Comparison of ENCODE assay signal across 16 mouse cellular contexts in the genomic region with DNA sequence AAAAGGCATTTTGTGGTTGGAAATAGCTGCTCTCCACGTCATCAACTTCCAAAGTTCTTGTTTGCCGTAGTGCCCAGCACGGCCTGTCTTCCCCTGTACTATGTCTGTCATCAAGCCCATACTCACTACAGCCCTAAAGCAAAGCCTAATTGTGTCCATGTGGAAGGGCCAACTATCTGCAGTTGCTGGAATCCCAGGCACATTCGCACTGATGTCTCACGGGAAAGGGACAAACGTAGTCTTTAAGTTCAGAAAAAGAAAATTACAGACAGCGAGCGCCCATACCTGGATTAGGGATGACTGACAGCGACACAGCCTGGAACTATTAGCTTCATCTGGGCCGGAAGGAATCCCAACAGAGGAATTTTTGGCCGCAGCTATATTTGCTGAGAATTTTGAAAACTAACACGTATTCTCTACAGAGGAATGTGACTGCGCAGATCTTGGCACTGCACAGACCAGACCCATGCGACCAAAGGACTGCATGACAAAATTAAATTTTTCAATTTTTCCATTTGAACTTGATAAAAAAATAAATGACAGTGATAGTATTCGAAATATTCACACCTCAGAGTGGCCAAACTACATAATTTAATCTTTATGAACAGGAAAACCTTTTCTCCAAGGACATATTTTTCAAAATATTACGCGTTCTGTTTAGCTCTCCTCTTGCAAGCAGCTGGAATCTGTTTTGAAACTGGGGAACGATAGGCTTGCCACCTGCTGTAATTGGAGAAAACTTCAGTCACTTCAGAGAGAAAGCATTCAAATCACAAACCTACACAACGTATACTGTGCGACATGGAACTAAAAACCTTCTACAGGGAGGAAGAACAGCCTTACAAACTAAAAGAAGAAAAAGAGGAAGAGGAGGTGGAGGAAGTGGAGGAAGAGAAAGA. TPM values are rescaled to one million over a fixed set of nuclear protein-coding genes. Genes with fewer than 3 reads are reported as not detected.
DNase-seq lines count a peak whose midpoint lies in the region; ATAC-seq and TF ChIP-seq lines count a peak whose summit lies in the region.
"Had no signal": no experiment of that assay in that cellular context is flagged by ENCODE, and none has a peak within 500 bp of the region (broad histone marks: within the 10 kb centered on the region; RNA-seq: fewer than 3 reads in every experiment).

No protein-coding gene starts in this region.

- no peak overlapping the region for H3K4me3 ChIP-seq in embryonic facial prominence, embryonic 11.5 days (ENCODE audit: low read depth, low read length)
- no peak overlapping the region for H3K4me3 ChIP-seq in heart, embryonic 11.5 days (ENCODE audit: low read depth, low read length)
- no peak overlapping the region for H3K4me3 ChIP-seq in limb, embryonic 12.5 days (replicated peaks)
- no peak overlapping the region for H3K4me3 ChIP-seq in intestine, postnatal 0 days (ENCODE audit: low read depth, low read length)
- H3K4me3 ChIP-seq: forebrain, embryonic 15.5 days; heart, adult 2 months; liver, embryonic 12.5 days; midbrain, embryonic 15.5 days had no signal

- 39% methylated on average over 20 of the region's 20 CpGs for WGBS in embryonic facial prominence, embryonic 11.5 days
- WGBS in heart, embryonic 11.5 days (ENCODE audit: insufficient replicate concordance) = 62% methylated on average over 20 of the region's 20 CpGs
- 27% methylated on average over 20 of the region's 20 CpGs for WGBS in limb, embryonic 12.5 days
- WGBS in intestine, postnatal 0 days = 85% methylated on average over 20 of the region's 20 CpGs

- H3K4me2 ChIP-seq in embryonic facial prominence, embryonic 11.5 days (ENCODE audit: low read depth, low read length) = no peak overlapping the region
- H3K4me2 ChIP-seq in heart, embryonic 11.5 days = peak overlapping the region; percentile 22; the same call in 1 of the 2 replicates
- peak overlapping the region; percentile 8 for H3K4me2 ChIP-seq in limb, embryonic 12.5 days
- H3K4me2 ChIP-seq in intestine, postnatal 0 days (replicated peaks; ENCODE audit: low read depth) = no peak overlapping the region
- H3K4me2 ChIP-seq: forebrain, embryonic 15.5 days; liver, embryonic 12.5 days; midbrain, embryonic 15.5 days had no signal

- intact Hi-C loops in gastrocnemius, postnatal 36 days (cut with DNase I) = no loop called here

- H3K9me3 ChIP-seq in embryonic facial prominence, embryonic 11.5 days (replicated peaks; ENCODE audit: control insufficient read depth, low read length) = no peaks in the 10 kb centered on the region
- H3K9me3 ChIP-seq in heart, embryonic 11.5 days (replicated peaks; ENCODE audit: control insufficient read depth, low read length) = no peaks in the 10 kb centered on the region
- no peaks in the 10 kb centered on the region for H3K9me3 ChIP-seq in limb, embryonic 12.5 days
- no peaks in the 10 kb centered on the region for H3K9me3 ChIP-seq in intestine, postnatal 0 days (ENCODE audit: control insufficient read depth)
- H3K9me3 ChIP-seq: forebrain, embryonic 15.5 days; liver, embryonic 12.5 days; midbrain, embryonic 15.5 days had no signal

- H3K4me1 ChIP-seq in embryonic facial prominence, embryonic 11.5 days (ENCODE audit: control insufficient read depth, insufficient read depth, low read length) = peaks cover 4% of the 10 kb centered on the region
- H3K4me1 ChIP-seq in heart, embryonic 11.5 days (ENCODE audit: control insufficient read depth, insufficient read depth, low read length) = peaks cover 65% of the 10 kb centered on the region
- H3K4me1 ChIP-seq in limb, embryonic 12.5 days (replicated peaks) = peaks cover 74% of the 10 kb centered on the region
- no peaks in the 10 kb centered on the region for H3K4me1 ChIP-seq in intestine, postnatal 0 days (replicated peaks; ENCODE audit: control insufficient read depth, insufficient read depth, low read length)

- ATAC-seq in embryonic facial prominence, embryonic 11.5 days (replicated peaks; ENCODE audit: insufficient number of reproducible peaks, low FRiP score, low TSS enrichment, low read depth) = peak; percentile 39; the same call in 1 of the 2 replicates
- ATAC-seq in heart, embryonic 11.5 days (replicated peaks; ENCODE audit: insufficient number of reproducible peaks, low FRiP score, low TSS enrichment) = no peak
- ATAC-seq in limb, embryonic 12.5 days (ENCODE audit: insufficient number of reproducible peaks, insufficient read depth, low FRiP score, low TSS enrichment, low read depth) = peak; percentile 33
- no peak for ATAC-seq in intestine, postnatal 0 days
- ATAC-seq: forebrain, embryonic 15.5 days; liver, embryonic 12.5 days; midbrain, embryonic 15.5 days had no signal

- DNase-seq in gastrocnemius, postnatal 25 days = peak; percentile 24
- no peak for DNase-seq in gastrocnemius, postnatal 36 days
- DNase-seq in embryonic facial prominence, embryonic 11.5 days (ENCODE audit: low spot score) = peak; percentile 68
- DNase-seq in thymus, adult 18-20 months = no peak
- no peak for DNase-seq in lung, adult 18-20 months
- DNase-seq: cerebellum, adult 2 months; kidney, postnatal 36 days; layer of hippocampus, postnatal 36 days; lung, postnatal 14 days had no signal

- 0 out of 2 replicates have a peak overlapping the region, but pooled peaks have one; percentile 7 for H3K27ac ChIP-seq in embryonic facial prominence, embryonic 11.5 days (replicated peaks; ENCODE audit: low read depth, low read length)
- H3K27ac ChIP-seq in heart, embryonic 11.5 days (ENCODE audit: low read depth, low read length) = 0 out of 2 replicates have a peak overlapping the region, but pooled peaks have one; percentile 3
- peak overlapping the region; percentile 87 for H3K27ac ChIP-seq in limb, embryonic 12.5 days
- no peak overlapping the region for H3K27ac ChIP-seq in intestine, postnatal 0 days (ENCODE audit: low read depth, low read length)
- H3K27ac ChIP-seq: forebrain, embryonic 15.5 days; heart, adult 2 months; liver, embryonic 12.5 days; midbrain, embryonic 15.5 days had no signal

- TF ChIP-seq CTCF in intestine, postnatal 0 days (IDR thresholded peaks at IDR 0.05; ENCODE audit: low read depth) = no peak

- H3K9ac ChIP-seq in embryonic facial prominence, embryonic 11.5 days (replicated peaks; ENCODE audit: low read length) = no peak overlapping the region
- no peak overlapping the region for H3K9ac ChIP-seq in heart, embryonic 11.5 days (ENCODE audit: low read depth, low read length)
- H3K9ac ChIP-seq in limb, embryonic 12.5 days (replicated peaks) = no peak overlapping the region
- H3K9ac ChIP-seq in intestine, postnatal 0 days (ENCODE audit: low read depth, low read length) = no peak overlapping the region
- H3K9ac ChIP-seq: forebrain, embryonic 15.5 days; liver, embryonic 12.5 days; midbrain, embryonic 15.5 days had no signal

- H3K27me3 ChIP-seq in embryonic facial prominence, embryonic 11.5 days (ENCODE audit: control insufficient read depth, insufficient read depth, low read length) = no peaks in the 10 kb centered on the region
- H3K27me3 ChIP-seq in heart, embryonic 11.5 days (ENCODE audit: control insufficient read depth, insufficient read depth, low read length) = no peaks in the 10 kb centered on the region
- H3K27me3 ChIP-seq in limb, embryonic 12.5 days = no peaks in the 10 kb centered on the region
- H3K27me3 ChIP-seq in intestine, postnatal 0 days (replicated peaks; ENCODE audit: control insufficient read depth, insufficient read depth, low read length) = no peaks in the 10 kb centered on the region
- H3K27me3 ChIP-seq: forebrain, embryonic 15.5 days; liver, embryonic 12.5 days; midbrain, embryonic 15.5 days had no signal

- H3K36me3 ChIP-seq in embryonic facial prominence, embryonic 11.5 days (replicated peaks; ENCODE audit: control insufficient read depth, insufficient read depth, low read depth, low read length) = no peaks in the 10 kb centered on the region
- no peaks in the 10 kb centered on the region for H3K36me3 ChIP-seq in heart, embryonic 11.5 days (ENCODE audit: control insufficient read depth, insufficient read depth, low read length)
- H3K36me3 ChIP-seq in limb, embryonic 12.5 days = no peaks in the 10 kb centered on the region
- no peaks in the 10 kb centered on the region for H3K36me3 ChIP-seq in intestine, postnatal 0 days (ENCODE audit: control insufficient read depth, insufficient read depth)
- H3K36me3 ChIP-seq: forebrain, embryonic 15.5 days; liver, embryonic 12.5 days; midbrain, embryonic 15.5 days had no signal

RNA-seq across cellular contexts. Expression of gene Disp1, which starts 33.0 kb away (rescaled TPM):
- 1 to 10 TPM; 2.5 to 5.0 TPM for total RNA-seq in gastrocnemius, postnatal 25 days (2021)
- 1 to 10 TPM; 3.5 to 4.4 TPM for total RNA-seq in gastrocnemius, postnatal 36 days (2021)
- polyA plus RNA-seq in embryonic facial prominence, embryonic 11.5 days (2014; fragmentation: Nextera tagmentation; extraction: Ambion mirVana) = 12.2 and 12.4 TPM in 2 replicates
- polyA plus RNA-seq in heart, embryonic 11.5 days (2014; fragmentation: Nextera tagmentation; extraction: Ambion mirVana) = 11.8 and 12.6 TPM in 2 replicates
- polyA plus RNA-seq in limb, embryonic 12.5 days (2016; fragmentation: Nextera tagmentation; extraction: Ambion mirVana) = 22.1 and 25.3 TPM in 2 replicates
- polyA plus RNA-seq in intestine, postnatal 0 days (2015; fragmentation: Nextera tagmentation; extraction: Ambion mirVana) = 4.5 and 5.5 TPM in 2 replicates

Comparison
In these comparisons a context has a peak if more than half of its experiments do, and no peak if none do; other contexts are left out.
1. DNase-seq: peak in gastrocnemius, postnatal 25 days (single experiment) and embryonic facial prominence, embryonic 11.5 days (single experiment); none in gastrocnemius, postnatal 36 days (0 of 2), thymus, adult 18-20 months (0 of 2) and lung, adult 18-20 months (0 of 2).
2. ATAC-seq: peak in embryonic facial prominence, embryonic 11.5 days (single experiment) and limb, embryonic 12.5 days (single experiment); none in heart, embryonic 11.5 days (single experiment) and intestine, postnatal 0 days (single experiment).
3. H3K4me2 ChIP-seq: peak in heart, embryonic 11.5 days (single experiment) and limb, embryonic 12.5 days (single experiment); none in embryonic facial prominence, embryonic 11.5 days (single experiment) and intestine, postnatal 0 days (single experiment).